Mouse (Mus musculus) testis, postnatal 14 days (tissue): ENCODE results near the gene Zfp82.
"Not testable (repeated sequence)": the region's sequence is repeated elsewhere in the genome, so short reads cannot be mapped to it uniquely, and the experiment has no call there.

ENCODE experiments used
- DNase-seq: peaks from one replicate; pipeline ENCODE4 v3.0.0; 2021; ENCODE audit warnings: low spot score

Zfp82 gene

GRCm38 (mm10) chr7:30072146-30073028 is at the start of gene Zfp82:
Zfp82 (minus strand) TSS chr7:30072900.
- peak; percentile 83 for DNase-seq

- no peak for DNase-seq
Measured at GRCm38 (mm10) chr7:30122188-30122530, 49.5 kb upstream of the Zfp82 start.

GRCm38 (mm10) chr7:30121308-30122187 is 48.8 kb upstream of the Zfp82 start, which contains the start of gene Zfp382:
Zfp382 (plus strand) TSS chr7:30121942.
- DNase-seq = peak; percentile 90

DNA sequence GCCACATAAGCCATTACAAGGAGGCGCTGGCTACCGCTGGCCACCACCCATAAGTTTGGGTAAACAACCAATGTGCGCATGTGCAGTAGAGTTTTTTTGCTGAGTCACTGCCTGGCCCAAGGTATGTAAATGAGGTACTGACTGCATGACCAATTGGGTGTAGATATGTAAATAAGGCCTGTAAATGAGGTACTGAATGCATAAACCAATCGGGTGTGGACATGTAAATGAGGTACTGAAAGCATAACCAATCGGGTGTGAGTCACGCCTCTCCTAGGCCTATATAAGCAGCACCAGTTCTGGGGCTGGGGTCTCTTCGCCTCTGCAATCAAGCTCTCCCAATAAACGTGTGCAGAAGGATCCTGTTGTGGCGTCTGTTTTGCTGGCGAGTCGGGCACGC is 45.2 kb upstream of the Zfp82 start:
- not testable (repeated sequence) for DNase-seq

- no peak for DNase-seq
Measured at GRCm38 (mm10) chr7:30116076-30116475, 43.4 kb upstream of the Zfp82 start.

GRCm38 (mm10) chr7:30099297-30099696 is 26.6 kb upstream of the Zfp82 start:
- DNase-seq = peak; percentile 74

DNA sequence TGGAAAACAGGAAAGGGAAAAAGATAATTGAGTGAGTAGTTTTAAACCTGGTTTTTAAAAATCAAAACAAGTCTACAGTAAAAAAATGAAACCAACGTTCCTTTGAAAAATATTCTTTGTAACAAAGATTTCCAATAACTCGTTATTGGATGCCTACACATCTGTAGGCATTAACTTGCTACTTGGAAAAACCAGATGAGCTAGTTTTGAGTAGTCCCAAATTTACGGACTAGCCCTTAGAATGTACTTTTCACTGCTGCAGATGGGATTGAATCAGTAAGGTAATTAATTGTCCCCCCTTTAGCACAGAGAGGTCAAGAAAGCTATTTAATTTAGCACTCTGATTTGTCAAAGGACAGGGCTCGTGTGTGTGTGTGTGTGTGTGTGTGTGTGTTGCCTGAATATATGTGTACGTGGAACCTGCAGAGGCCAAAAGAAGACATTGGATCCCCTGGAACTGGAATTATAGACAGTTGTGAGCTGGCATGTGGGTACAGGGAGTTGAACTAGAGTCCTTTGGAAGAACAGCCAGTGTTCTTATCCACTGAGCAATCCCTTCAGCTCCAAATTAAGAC is 22.9 kb upstream of the Zfp82 start:
- no peak for DNase-seq

GRCm38 (mm10) chr7:30094646-30095429 is 22.1 kb upstream of the Zfp82 start, which contains the start of gene Zfp260:
Zfp260 (plus strand) TSS chr7:30094777.
- peak; percentile 91 for DNase-seq

GRCm38 (mm10) chr7:30093918-30094415 is 21.3 kb upstream of the Zfp82 start:
- DNase-seq = no peak

DNA sequence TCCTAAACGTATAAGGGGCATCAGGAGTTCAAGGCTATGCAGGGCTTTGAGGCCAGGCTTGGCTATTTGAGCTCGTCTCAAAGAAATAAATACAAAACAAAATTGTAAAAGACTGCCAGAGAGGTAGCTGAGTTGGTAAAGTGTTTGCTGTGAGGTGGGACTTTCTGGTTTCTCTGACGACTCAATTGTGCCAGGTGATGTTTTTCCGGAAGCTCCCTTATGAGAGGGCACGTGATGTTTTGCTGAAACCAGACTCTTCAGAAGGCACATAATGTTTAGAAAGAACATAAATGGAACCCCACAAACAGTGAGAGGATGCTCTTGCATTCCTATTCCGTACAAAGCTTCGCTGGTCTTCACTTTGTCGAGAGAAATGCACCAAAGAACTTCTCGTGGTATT is 20.0 kb upstream of the Zfp82 start:
- no peak for DNase-seq

DNA sequence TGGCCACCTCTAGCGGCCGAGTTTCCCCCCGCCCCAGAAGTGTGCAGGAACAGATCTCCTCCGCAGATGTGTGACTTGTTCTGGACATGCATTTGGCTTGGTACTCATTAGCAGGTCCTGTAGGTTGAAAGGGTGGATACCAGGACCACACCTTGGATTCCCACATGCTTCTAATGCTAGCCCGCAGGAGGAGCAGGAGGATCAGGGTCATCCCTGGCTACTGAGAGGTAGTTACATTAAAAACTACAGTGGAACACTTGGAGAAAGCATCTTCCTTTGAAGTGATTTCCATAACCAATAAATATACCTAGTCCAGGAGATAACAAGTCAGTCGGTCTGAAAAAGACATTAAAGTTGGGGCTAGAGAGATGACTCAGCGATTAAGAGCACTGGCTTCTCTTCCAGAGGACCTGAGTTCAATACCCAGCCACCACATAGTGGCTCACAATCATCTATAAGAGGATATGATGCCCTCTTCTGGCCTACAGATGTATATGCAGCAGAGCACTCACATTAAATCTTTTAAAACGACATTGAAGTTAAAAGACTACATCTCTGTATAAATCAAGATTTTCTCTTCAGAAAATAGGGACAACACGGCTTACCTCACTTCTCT is 18.4 kb upstream of the Zfp82 start:
- no peak for DNase-seq

DNA sequence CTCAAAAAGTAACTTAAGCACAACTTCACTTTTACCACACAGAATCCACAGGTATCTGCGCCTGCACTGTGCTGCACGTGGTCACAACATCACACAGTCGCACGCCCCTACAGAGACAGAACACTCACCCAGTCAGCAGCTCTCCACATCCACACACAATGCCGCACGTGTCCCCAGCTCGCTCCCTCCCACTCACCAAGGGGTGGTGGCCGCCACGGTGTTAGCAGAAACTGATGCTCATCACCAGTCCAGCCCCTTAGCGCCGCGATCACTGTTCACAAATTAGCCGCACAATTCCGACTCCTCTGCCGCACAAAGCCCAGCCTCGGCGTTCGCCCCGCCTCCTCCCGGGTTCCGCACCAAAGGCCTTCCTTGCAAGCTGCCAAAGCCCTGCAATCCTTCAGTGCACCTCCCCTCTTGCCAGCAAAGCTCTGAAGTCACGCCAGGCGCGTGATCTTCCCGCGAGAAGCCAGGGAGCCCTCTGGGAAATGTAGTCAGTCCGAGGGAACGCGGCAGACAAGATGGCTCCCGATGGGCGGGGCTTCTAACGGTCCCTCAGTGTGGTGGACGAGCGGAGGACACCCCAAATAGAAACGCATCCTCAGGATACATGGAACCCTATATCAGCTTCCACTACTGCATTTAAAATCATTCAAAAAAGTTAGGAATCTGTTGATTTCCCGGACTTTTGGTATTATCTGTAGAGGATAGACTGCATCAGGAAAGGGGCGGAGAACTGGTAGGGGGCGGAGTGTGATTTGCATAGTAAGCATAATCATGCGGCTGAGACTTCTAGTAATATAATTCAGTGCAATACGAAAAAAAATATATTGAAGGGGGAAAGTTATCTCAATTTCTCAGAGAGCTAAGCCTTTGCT is 17.6 kb upstream of the Zfp82 start, which contains the start of the genes Gm26920 and Zfp566:
Gene Gm26920, minus strand, starts transcription at position 319 of the 878 bp plus-strand sequence.
Gene Zfp566, minus strand, starts transcription at position 436 of the 878 bp plus-strand sequence.
- DNase-seq = peak; percentile 95

- DNase-seq = no peak
Measured at GRCm38 (mm10) chr7:30089405-30089804, 16.7 kb upstream of the Zfp82 start.

DNA sequence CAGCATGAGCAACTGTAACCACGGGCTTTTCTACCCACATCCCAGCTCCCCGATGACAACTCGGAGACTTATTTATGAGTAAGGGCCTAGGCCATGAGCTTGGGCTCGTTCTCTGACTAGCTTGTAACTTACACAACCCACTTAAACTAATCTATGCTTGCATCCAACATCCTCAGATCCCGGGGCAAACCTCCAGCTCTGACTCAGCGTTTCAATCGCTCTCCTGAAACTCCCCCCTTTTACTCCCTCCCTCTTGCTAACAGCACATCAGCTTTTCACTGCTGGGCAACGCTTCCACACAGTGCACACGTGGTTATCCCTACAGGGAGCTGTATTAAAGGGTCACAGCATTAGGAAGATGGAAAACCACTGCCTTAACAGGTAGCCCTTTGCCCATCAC is 13.8 kb upstream of the Zfp82 start:
- DNase-seq = no peak

- no peak for DNase-seq
Measured at GRCm38 (mm10) chr7:30064622-30065021, 8.1 kb downstream of the Zfp82 start.

- DNase-seq = no peak
Measured at GRCm38 (mm10) chr7:30062478-30062877, 10.2 kb downstream of the Zfp82 start.

DNA sequence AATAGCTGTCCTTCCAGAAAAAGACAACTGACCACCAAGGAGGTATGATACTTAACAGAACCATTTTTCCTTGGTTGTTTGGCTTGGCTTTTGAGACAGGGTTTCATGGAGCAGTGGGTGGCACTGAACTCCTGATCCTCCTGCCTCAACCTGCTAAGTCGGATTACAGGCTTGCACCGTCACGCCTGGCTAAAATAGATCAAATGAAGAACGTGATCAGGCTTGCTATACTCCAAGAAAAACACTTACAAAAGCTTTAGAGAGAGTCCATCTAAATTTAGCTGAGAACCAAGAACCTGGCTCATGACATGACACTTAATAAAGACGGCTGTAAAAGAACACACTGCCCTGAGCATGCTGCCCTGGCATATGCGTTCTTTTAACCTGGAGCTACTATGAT is 12.4 kb downstream of the Zfp82 start:
- no peak for DNase-seq

GRCm38 (mm10) chr7:30053591-30053990 is 19.1 kb downstream of the Zfp82 start:
- no peak for DNase-seq

DNA sequence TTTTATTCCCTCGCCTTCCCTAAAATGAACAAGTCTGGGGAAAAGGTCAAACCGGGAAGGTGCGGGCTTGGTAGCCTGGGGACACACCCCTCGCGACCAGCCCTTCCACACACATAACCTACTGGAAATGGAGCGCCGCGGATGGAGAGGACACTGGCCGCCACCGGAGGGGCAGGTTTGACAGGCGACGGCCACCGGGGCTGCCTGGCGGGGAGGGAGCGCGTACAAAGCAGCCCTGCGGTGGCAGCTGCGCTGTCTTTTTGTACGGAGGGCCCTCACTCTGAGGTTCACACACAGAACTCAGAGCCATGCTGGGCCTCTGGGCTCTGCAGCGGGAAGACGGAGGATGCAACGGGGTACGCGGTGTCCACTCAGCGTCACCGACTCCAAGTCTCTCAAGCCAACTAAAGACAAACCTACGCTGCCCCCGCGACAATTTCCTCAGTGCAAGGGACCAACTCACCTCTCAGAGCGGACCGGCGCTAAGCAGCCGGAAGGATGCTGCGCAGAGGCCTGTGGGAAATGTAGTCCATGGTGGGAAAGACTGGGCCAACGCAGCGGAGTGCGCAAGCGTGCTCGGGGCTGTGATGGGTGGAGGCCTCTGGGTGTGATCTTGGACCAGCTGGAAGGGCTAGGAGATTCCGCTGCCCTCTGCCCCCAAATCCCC is 21.7 kb downstream of the Zfp82 start, which contains the start of gene Zfp14:
Gene Zfp14, minus strand, starts transcription at position 499 of the 667 bp plus-strand sequence.
- peak; percentile 89 for DNase-seq
